Mouse (Mus musculus) forebrain, embryonic 12.5 days (tissue): ENCODE results near the gene Snrpa1. TPM values are rescaled to one million over a fixed set of nuclear protein-coding genes. Genes with fewer than 3 reads are reported as not detected.

Experiments
- ATAC-seq: fragments of 200-750 bp; cut with Nextera tagmentation; 2 replicates; pipeline ENCODE4 v1.8.0; 2017; ENCODE audit warnings: moderate TSS enrichment; ENCODE audit not compliant: low FRiP score
- H3K27ac ChIP-seq: fragments of 300-500 bp; sonication (generic); 2 replicates; pipeline ENCODE4 v1.5.1; 2016; ENCODE audit warnings: mild to moderate bottlenecking
- H3K27me3 ChIP-seq: fragments of 300-500 bp; sonication (generic); 2 replicates; pipeline ENCODE4 v1.6.1; 2016; ENCODE audit warnings: mild to moderate bottlenecking
- H3K36me3 ChIP-seq: fragments of 300-500 bp; sonication (generic); replicated peaks from 2 replicates; pipeline ENCODE4 v1.6.1; 2016; ENCODE audit warnings: mild to moderate bottlenecking
- H3K4me1 ChIP-seq: fragments of 300-500 bp; sonication (generic); 2 replicates; pipeline ENCODE4 v1.6.1; 2016
- H3K4me2 ChIP-seq: fragments of 300-500 bp; sonication (generic); 2 replicates; pipeline ENCODE4 v1.6.1; 2016; ENCODE audit warnings: mild to moderate bottlenecking, moderate library complexity
- H3K4me3 ChIP-seq: fragments of 300-500 bp; sonication (generic); replicated peaks from 2 replicates; pipeline ENCODE4 v1.5.1; 2016; ENCODE audit warnings: mild to moderate bottlenecking
- H3K9ac ChIP-seq: fragments of 300-500 bp; sonication (generic); 2 replicates; pipeline ENCODE4 v1.6.1; 2016; ENCODE audit warnings: mild to moderate bottlenecking
- H3K9me3 ChIP-seq: fragments of 300-500 bp; sonication (generic); 2 replicates; pipeline ENCODE4 v1.6.1; 2016
- WGBS: fragments of 180-500 bp; shearing (Covaris S2); methylation state at CpG from one replicate; pipeline ENCODE4 v1.1.7; 2016; 5-methylcytosine and 5-hydroxymethylcytosine counted together
- polyA plus RNA-seq: library from polyadenylated mRNA; unstranded; fragments of >200 nt; fragmentation: Nextera tagmentation; extraction: Ambion mirVana; gene quantifications from 2 replicates; pipeline ENCODE4 v1.2.1, GENCODE M21; 2016

The Snrpa1 gene
- polyA plus RNA-seq, 1 experiment from 2014 or later, result 231 TPM

- WGBS, result 83% methylated on average over 11 of the region's 11 CpGs
Observed at GRCm38 (mm10) chr7:66107206-66107605, 48.4 kb downstream of the Snrpa1 start.

GRCm38 (mm10) chr7:66107930-66108329, 49.1 kb downstream of the Snrpa1 start:
- H3K9ac ChIP-seq, result no peak overlapping the region
- no peak overlapping the region for H3K27ac ChIP-seq
- no peak for ATAC-seq
- H3K4me1 ChIP-seq, result peaks cover 22% of the 10 kb centered on the region
- H3K4me3 ChIP-seq, result no peak overlapping the region
- no peaks in the 10 kb centered on the region for H3K9me3 ChIP-seq
- peaks cover 33% of the 10 kb centered on the region for H3K27me3 ChIP-seq
- 10% methylated on average over 7 of the region's 7 CpGs for WGBS
- H3K4me2 ChIP-seq, result no peak overlapping the region
- H3K36me3 ChIP-seq, result no peaks in the 10 kb centered on the region

More at GRCm38 (mm10) chr7:66107206-66107605, 48.4 kb downstream of the Snrpa1 start:
- H3K36me3 ChIP-seq, result no peaks in the 10 kb centered on the region
- H3K27me3 ChIP-seq, result peaks cover 33% of the 10 kb centered on the region
- H3K4me1 ChIP-seq, result peaks cover 18% of the 10 kb centered on the region
- no peak overlapping the region for H3K9ac ChIP-seq
- no peak overlapping the region for H3K4me3 ChIP-seq
- H3K4me2 ChIP-seq, result no peak overlapping the region
- H3K9me3 ChIP-seq, result no peaks in the 10 kb centered on the region
- no peak for ATAC-seq
- no peak overlapping the region for H3K27ac ChIP-seq

- Histone ChIP-seq H3K36me3 (0 out of 2 replicates have a peak, but pooled peaks cover 6% of the 10 kb centered on the region), H3K27ac (peak within 1 kb of the TSS; percentile 95), H3K4me3 (peak within 1 kb of the TSS; percentile 94), H3K4me2 (peak within 1 kb of the TSS; percentile 91), H3K9me3 (no peaks in the 10 kb centered on the region), H3K4me1 (peaks cover 31% of the 10 kb centered on the region), H3K9ac (peak within 1 kb of the TSS; percentile 97), H3K27me3 (peaks cover 25% of the 10 kb centered on the region)
- ATAC-seq, result peak; percentile 90
- under 1% methylated on average over 89 of the region's 123 CpGs for WGBS
Observed at GRCm38 (mm10) chr7:66108961-66109854, 50.4 kb downstream of the Snrpa1 start, which contains the start of gene Chsy1. Gene Chsy1 (plus strand): TSS chr7:66109515.

- Histone ChIP-seq H3K36me3 (0 out of 2 replicates have a peak, but pooled peaks cover 6% of the 10 kb centered on the region), H3K27me3 (peaks cover 18% of the 10 kb centered on the region), H3K9ac (peak overlapping the region; percentile 97), H3K9me3 (no peaks in the 10 kb centered on the region), H3K4me3 (peak overlapping the region; percentile 94), H3K4me2 (peak overlapping the region; percentile 73), H3K4me1 (peaks cover 40% of the 10 kb centered on the region), H3K27ac (peak overlapping the region; percentile 95)
- peak; percentile 58 for ATAC-seq
- WGBS, result under 1% methylated on average over 67 of the region's 77 CpGs
Observed at GRCm38 (mm10) chr7:66109855-66110635, 51.2 kb downstream of the Snrpa1 start.

- H3K27ac ChIP-seq, result peak overlapping the region; percentile 95; the same call in 1 of the 2 replicates
- peak overlapping the region; percentile 97 for H3K9ac ChIP-seq
- 2% methylated on average over 10 of the region's 10 CpGs for WGBS
- 0 out of 2 replicates have a peak, but pooled peaks cover 6% of the 10 kb centered on the region for H3K36me3 ChIP-seq
- peaks cover 13% of the 10 kb centered on the region for H3K27me3 ChIP-seq
- no peaks in the 10 kb centered on the region for H3K9me3 ChIP-seq
- peaks cover 45% of the 10 kb centered on the region for H3K4me1 ChIP-seq
- peak overlapping the region; percentile 94 for H3K4me3 ChIP-seq
- peak overlapping the region; percentile 73 for H3K4me2 ChIP-seq
- ATAC-seq, result no peak
Observed at GRCm38 (mm10) chr7:66110636-66111112, 51.9 kb downstream of the Snrpa1 start.

GRCm38 (mm10) chr7:66111211-66111610, 52.4 kb downstream of the Snrpa1 start:
- Histone ChIP-seq H3K27me3 (peaks cover 12% of the 10 kb centered on the region), H3K9me3 (no peaks in the 10 kb centered on the region), H3K36me3 (0 out of 2 replicates have a peak, but pooled peaks cover 6% of the 10 kb centered on the region), H3K27ac (0 out of 2 replicates have a peak overlapping the region, but pooled peaks have one; percentile 95), H3K4me1 (peaks cover 51% of the 10 kb centered on the region), H3K4me3 (peak overlapping the region; percentile 94), H3K9ac (peak overlapping the region; percentile 97), H3K4me2 (peak overlapping the region; percentile 73)
- WGBS, result 61% methylated on average over 10 of the region's 10 CpGs
- ATAC-seq, result no peak

- H3K4me2 ChIP-seq, result no peak overlapping the region
- H3K4me3 ChIP-seq, result no peak overlapping the region
- no peaks in the 10 kb centered on the region for H3K9me3 ChIP-seq
- no peaks in the 10 kb centered on the region for H3K27me3 ChIP-seq
- whole genome bisulfite sequencing, result 90% methylated on average over 3 of the region's 3 CpGs
- 0 out of 2 replicates have a peak, but pooled peaks cover 6% of the 10 kb centered on the region for H3K36me3 ChIP-seq
- H3K27ac ChIP-seq, result no peak overlapping the region
- peaks cover 60% of the 10 kb centered on the region for H3K4me1 ChIP-seq
- ATAC-seq, result no peak
- no peak overlapping the region for H3K9ac ChIP-seq
Observed at GRCm38 (mm10) chr7:66113561-66113960, 54.8 kb downstream of the Snrpa1 start.

GRCm38 (mm10) chr7:66115821-66116343, 57.1 kb downstream of the Snrpa1 start:
- 86% methylated on average over 11 of the region's 11 CpGs for WGBS

GRCm38 (mm10) chr7:66116906-66117482, 58.2 kb downstream of the Snrpa1 start:
- ATAC-seq, result no peak
- no peaks in the 10 kb centered on the region for H3K9me3 ChIP-seq
- 90% methylated on average over 8 of the region's 8 CpGs for WGBS

More at GRCm38 (mm10) chr7:66115821-66116343, 57.1 kb downstream of the Snrpa1 start:
- no peak overlapping the region for H3K4me2 ChIP-seq
- no peak overlapping the region for H3K4me3 ChIP-seq
- 0 out of 2 replicates have a peak, but pooled peaks cover 6% of the 10 kb centered on the region for H3K36me3 ChIP-seq
- no peaks in the 10 kb centered on the region for H3K9me3 ChIP-seq
- H3K27me3 ChIP-seq, result no peaks in the 10 kb centered on the region
- H3K4me1 ChIP-seq, result peaks cover 69% of the 10 kb centered on the region
- no peak overlapping the region for H3K27ac ChIP-seq
- H3K9ac ChIP-seq, result no peak overlapping the region
- no peak for ATAC-seq

GRCm38 (mm10) chr7:66118046-66118445, 59.2 kb downstream of the Snrpa1 start:
- H3K4me1 ChIP-seq, result peaks cover 56% of the 10 kb centered on the region
- ATAC-seq, result no peak
- H3K27ac ChIP-seq, result no peak overlapping the region
- no peak overlapping the region for H3K4me2 ChIP-seq
- no peak overlapping the region for H3K4me3 ChIP-seq
- H3K36me3 ChIP-seq, result 0 out of 2 replicates have a peak, but pooled peaks cover 6% of the 10 kb centered on the region
- WGBS, result 91% methylated on average over 3 of the region's 3 CpGs
- no peaks in the 10 kb centered on the region for H3K27me3 ChIP-seq
- H3K9me3 ChIP-seq, result no peaks in the 10 kb centered on the region
- no peak overlapping the region for H3K9ac ChIP-seq

More at GRCm38 (mm10) chr7:66116906-66117482, 58.2 kb downstream of the Snrpa1 start:
- peaks cover 62% of the 10 kb centered on the region for H3K4me1 ChIP-seq
- 0 out of 2 replicates have a peak, but pooled peaks cover 6% of the 10 kb centered on the region for H3K36me3 ChIP-seq
- no peak overlapping the region for H3K4me3 ChIP-seq
- H3K27ac ChIP-seq, result no peak overlapping the region
- no peaks in the 10 kb centered on the region for H3K27me3 ChIP-seq
- H3K9ac ChIP-seq, result no peak overlapping the region
- H3K4me2 ChIP-seq, result no peak overlapping the region

- Histone ChIP-seq H3K36me3 (no peaks in the 10 kb centered on the region), H3K9me3 (no peaks in the 10 kb centered on the region), H3K4me2 (no peak overlapping the region), H3K4me3 (no peak overlapping the region), H3K9ac (no peak overlapping the region), H3K27me3 (no peaks in the 10 kb centered on the region), H3K4me1 (peaks cover 49% of the 10 kb centered on the region), H3K27ac (no peak overlapping the region)
- WGBS, result 79% methylated on average over 7 of the region's 7 CpGs
- no peak for ATAC-seq
Observed at GRCm38 (mm10) chr7:66118796-66119195, 60.0 kb downstream of the Snrpa1 start.
